Mouse (Mus musculus) ovary, postnatal 10 days (tissue): ENCODE measurements at regions not wholly inside any gene's neighbourhood (a gene's known extent, or its start where the extent isn't known, plus 50 kb on each side); places are given as distances from the start of the nearest gene placed in this dataset.

Experiments
- DNase-seq: peaks from one replicate; pipeline ENCODE4 v3.0.0; 2022; ENCODE audit warnings: low spot score

- no peak for DNase-seq
These were observed 220.9 kb downstream of the Arpp21 start for GRCm38 (mm10) chr9:112014796-112015195.

GRCm38 (mm10) chr9:111994401-111994800 lies 241.3 kb downstream of the Arpp21 start:
- DNase-seq = no peak

GRCm38 (mm10) chr9:111993844-111994243 lies 241.9 kb downstream of the Arpp21 start:
- DNase-seq = no peak

DNA sequence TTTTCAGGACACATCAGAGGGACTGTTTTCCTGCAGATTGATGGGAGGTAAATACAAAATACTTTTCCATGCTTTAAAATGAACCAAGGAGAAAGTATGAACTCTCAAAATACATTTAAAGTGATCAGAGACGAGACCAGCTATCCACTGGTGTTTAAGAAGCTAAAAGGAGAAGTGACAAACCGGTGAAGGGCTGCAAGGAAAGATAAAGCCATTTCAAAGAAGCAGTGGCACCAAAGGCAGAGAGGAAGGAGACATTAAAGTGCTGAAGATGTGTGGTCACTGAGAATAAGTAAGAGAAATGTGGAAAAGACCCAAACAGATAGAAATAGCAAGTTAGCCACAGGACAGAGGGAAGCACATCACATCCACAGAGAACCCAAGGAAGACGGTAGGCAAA lies 245.7 kb downstream of the Arpp21 start:
- DNase-seq = no peak

DNA sequence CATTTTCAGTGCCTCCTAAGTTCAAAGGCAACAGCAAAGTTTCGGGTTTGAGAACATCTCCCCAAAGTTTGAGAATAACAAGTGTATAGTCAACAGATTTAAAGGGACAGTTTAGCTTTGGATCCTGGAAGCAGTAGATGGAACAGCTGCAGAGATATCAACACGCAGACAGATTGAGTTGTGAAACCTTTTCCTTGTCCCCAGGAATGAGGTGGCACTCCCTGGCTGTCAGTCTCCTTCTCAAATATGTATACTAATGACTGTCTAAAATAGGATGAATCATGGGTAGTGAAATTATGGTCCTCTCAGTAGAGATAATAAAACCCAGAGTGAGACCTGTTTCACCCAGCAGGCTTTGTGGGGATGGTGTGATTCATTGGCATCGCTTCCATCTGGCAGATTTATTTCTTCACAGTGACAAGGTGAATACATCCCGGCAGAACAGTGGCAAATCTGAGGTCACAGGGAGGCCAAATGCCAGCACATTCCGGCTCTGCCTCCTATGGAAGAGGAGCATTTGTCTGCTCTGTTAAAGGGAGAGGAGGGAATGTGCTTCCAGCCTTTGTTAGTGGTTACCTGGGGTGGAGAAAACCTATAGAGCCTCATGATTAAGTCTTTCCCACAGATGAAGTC lies 272.2 kb downstream of the Arpp21 start:
- DNase-seq = no peak

- no peak for DNase-seq
These were observed 267.7 kb upstream of the Stac start for GRCm38 (mm10) chr9:111957799-111958198.

DNA sequence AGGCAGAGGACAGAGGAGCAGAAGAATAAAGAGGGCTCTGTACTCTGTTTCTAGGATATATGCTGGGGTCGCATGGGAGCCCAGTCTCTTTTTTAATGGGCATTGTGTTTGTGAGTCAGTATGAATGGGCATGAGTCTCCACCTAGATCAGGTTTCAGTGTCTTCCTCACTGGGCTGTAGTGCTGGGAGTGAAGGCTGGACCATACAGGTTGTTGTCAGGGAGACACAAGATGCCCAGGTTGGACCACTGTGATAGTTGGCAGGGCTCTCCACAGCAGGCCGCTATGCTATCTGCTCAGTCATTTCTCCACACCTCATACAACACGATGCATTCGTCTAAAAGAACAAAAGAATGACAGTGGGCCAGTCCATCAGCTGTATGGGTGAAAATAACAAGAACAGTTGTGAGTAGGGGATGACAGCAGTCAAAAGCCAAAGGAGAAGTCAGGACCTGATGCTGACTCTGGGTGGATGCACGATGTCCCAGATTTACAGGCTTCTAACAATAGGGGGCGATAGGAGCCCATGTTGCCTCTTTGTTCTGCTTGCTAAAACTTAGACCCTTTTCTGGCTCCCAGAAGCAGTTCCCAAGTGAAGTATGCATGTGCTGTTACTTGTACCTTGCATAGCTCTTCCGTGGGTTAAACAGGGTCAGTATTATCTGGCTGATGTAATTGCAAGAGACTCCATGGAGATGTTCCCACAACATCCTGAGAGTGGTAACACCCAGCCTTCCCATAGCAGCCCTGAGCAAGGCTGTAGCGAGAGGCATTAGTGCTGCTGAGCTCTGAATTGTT lies 249.3 kb upstream of the Stac start:
- no peak for DNase-seq

DNA sequence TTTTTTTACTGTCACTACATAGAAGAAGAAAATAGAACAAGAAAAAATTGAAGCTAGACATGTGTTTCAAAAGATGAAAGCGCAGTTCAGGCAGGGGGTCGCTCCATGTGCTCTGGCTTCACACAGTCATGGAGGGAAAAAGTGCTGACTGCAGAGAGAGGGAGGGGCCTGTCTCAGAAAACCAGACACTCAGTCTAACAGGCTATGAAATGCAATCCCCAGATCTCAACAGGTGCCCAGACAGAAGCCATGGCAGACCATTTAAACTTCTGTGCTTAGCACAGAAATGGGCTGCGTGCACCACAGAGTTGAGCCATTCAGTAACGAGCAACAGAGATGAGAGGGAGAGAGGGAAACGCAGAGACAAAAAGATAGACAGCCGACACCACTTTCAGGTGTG lies 242.3 kb upstream of the Stac start:
- DNase-seq = no peak

DNA sequence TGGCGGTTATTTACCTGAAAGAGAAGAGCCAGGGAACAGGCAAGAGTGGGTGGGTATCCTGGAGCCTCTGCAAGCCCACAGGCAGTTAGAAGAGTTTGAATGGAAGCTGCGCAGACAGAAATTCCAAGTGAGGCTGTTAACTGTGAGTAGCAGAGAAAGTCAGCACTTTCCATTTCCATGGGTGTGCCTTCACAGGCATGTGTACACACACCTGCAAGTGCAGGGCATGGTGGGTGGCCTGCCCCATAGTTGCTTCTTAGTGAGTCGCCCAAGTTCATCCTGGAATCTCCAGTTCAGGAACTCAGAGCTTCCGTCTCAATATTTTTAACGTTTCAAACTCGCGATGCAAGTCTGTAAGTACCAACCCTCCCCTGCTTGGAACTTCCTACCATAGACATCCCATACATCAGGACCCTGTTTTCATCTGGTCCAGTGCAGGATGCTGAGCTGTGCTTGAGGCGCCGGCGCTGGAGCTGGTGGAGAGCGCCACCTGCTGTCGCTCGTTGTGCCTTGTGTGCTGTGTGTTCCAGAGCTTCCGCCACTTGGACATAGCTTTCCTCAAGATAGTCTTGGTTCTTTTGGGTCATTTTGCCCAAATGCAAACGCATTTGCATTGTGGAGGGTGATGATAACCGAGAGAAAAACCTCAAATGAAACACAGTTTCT lies 228.3 kb upstream of the Stac start:
- peak; percentile 22 for DNase-seq

- peak; percentile 11 for DNase-seq
These were observed 226.8 kb upstream of the Stac start for GRCm38 (mm10) chr9:111916684-111917535.

DNA sequence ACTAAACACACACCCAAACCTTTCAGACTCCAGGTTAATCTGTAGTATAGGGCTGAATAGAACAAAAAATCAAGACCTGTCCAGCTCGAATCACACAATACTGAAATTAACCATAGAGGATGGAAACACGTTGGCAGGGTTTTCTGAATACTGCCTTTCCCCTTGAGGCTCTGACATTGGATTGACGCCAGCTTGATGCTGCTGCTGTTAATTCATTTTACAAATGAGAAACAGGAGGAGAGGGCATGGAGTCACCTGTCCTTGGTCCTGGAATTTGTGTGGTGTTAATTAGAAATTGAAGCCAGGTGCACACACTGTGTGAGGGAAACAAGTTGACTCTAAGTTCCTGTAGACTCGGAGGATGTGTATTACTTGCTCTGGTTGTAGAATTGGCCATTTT lies 218.7 kb upstream of the Stac start:
- no peak for DNase-seq

DNA sequence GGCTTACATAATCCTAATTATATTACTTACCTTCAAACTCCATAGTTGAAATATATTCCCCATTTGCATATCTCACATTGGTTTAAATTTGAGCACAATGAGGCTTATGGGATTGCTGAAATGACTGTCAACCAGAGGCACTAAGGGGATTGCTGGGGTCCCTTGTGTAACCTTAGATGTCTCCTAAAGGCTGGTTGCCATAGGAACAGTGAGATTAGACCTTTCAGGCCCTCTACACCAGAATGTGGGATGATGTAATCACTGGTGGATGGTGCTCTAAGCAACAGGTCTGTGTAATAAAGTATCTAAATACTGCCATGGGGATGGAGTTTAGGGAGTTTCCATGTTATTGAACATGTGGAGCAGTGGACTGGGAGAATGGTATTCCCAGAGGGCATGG lies 210.0 kb upstream of the Stac start:
- DNase-seq = no peak

GRCm38 (mm10) chr9:111897626-111898025 lies 207.5 kb upstream of the Stac start:
- no peak for DNase-seq

DNA sequence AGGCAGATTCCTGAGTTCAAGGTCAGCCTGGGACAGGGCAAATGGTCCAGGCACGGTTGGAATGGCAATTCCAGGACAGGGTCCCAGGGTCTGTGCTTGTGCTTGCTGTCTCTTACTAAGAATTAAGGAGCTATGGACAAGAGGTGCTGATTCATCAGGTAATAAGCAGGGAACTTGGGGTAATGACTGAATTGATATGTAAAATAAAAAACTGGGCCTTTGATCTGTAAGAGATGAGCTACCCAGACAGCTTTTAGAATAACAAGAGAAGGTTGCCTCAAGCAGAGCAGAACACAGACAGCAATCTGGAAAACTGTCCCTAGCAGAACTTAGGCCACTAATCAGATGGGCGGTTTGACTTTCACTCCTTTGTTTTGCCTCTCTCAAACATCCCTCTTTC lies 189.6 kb upstream of the Stac start:
- no peak for DNase-seq

GRCm38 (mm10) chr9:111876846-111877245 lies 186.7 kb upstream of the Stac start:
- no peak for DNase-seq

GRCm38 (mm10) chr9:111870466-111870865 lies 180.3 kb upstream of the Stac start:
- no peak for DNase-seq

GRCm38 (mm10) chr9:111869801-111870382 lies 179.7 kb upstream of the Stac start:
- no peak for DNase-seq

DNA sequence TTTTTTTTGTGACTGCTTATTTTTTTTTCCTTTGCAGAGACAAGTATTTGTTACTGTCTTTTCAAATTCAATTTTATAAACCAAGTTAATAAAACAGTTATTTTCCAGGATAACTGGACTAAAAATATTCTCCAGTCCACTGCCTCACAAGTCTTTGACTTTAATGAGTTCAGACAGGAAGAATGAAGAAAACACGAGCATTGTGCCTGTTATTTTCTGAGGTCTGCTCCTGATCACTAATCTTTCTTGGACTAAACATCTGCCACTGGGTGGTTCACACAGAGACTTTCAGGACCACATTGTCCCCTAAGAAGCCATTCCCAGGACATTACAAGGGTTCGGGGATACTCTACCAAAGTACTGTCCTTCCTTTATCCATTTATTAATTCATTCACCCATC lies 167.9 kb upstream of the Stac start:
- no peak for DNase-seq

DNA sequence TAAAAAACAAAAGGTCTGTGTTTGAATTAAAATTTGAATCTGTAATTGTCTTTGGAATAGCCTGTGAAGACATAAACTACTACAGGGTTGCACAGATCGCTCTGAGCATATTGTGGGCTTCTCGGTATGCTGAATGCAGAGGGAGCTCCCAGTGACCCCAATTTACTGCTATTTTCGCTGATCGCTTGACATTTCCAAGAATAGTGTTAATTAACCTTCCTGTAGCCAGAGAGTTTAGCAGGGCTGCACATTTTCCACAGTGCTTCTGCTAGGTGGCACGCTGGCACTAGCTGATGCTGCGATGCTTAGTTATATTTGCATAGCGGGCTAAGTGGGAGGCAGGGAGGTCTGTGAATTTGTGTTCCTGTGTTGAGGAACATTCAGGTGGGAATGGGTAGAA lies 164.8 kb upstream of the Stac start:
- DNase-seq = no peak

- no peak for DNase-seq
These were observed 156.2 kb upstream of the Stac start for GRCm38 (mm10) chr9:111846366-111846765.

DNA sequence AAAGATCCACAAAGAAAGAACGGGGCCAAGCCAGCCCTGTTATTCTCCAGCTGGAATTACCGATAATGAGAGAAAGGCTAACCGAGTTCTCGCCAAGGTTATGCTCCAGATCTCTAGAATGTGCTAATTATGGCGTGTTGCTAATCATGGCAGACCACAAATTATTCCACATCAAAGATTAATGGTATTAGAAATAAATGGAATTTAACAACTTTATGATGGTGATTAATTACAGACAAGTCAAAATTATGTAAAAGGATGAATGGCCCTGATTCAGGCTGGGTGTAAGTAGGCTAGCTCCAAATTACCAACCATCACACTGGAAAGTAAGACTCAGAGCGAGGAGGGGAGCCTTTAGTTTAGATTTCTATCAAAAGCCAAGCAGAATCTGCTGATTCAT lies 151.0 kb upstream of the Stac start:
- no peak for DNase-seq
